Mouse (Mus musculus): Measurements from ENCODE around the gene Etv6. TPM values are rescaled to one million over a fixed set of nuclear protein-coding genes. Genes with fewer than 3 reads are reported as not detected.
A peak's percentile ranks its signal among the peaks of the same experiment; 100 is the strongest.

Etv6 gene
- polyA plus RNA-seq, 1 experiment from 2014 or later, result 13.8 TPM

DNA sequence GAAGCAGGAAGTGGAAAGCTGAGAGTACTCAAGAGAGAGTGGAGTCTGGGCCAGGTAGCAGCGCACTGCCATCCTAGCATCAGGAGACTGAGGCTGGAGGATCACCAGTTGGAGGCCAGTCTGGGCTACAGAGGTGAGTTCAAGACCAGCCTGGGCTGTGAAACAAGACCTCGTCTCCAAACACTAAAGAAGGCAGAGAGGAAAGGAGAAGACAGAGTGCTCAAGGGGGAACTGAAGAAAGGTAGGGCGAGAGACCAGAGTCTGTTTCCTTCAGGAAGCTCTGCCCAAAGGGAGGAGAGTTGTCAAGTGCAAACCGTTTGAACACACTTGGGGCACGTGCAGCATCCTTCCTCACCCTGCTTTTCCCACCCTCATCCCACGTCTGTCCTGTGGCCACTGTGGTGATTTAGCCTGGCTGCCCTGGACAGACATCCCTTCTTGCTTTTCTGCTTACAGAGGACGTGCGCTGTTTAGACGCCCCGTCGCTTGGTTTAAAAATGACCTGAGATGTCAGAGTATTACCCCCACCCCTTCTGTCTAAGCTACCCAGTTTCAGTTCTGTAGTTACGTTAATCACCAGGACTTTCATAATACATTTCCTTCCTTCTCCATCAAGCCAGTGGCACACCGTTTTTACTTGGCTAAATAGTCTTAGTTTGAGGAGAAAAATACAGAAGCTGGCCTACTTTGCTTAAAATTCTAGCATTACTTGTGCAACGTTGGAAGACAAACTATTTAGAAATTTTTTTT is 79.9 kb downstream of the Etv6 start:
- H3K9ac ChIP-seq, result no peak overlapping the region
- 0 out of 2 replicates have a peak, but pooled peaks cover 3% of the 10 kb centered on the region for H3K36me3 ChIP-seq
- no peak overlapping the region for H3K4me3 ChIP-seq (replicated peaks)
- no peak overlapping the region for H3K27ac ChIP-seq
- ATAC-seq (ENCODE audit: insufficient read depth, low FRiP score, low read depth), result no peak
- H3K4me1 ChIP-seq, result peaks cover 25% of the 10 kb centered on the region
- H3K9me3 ChIP-seq, result no peaks in the 10 kb centered on the region
- H3K27me3 ChIP-seq (replicated peaks), result no peaks in the 10 kb centered on the region
- no peak overlapping the region for H3K4me2 ChIP-seq
- 69% methylated on average over 14 of the region's 14 CpGs for WGBS

DNA sequence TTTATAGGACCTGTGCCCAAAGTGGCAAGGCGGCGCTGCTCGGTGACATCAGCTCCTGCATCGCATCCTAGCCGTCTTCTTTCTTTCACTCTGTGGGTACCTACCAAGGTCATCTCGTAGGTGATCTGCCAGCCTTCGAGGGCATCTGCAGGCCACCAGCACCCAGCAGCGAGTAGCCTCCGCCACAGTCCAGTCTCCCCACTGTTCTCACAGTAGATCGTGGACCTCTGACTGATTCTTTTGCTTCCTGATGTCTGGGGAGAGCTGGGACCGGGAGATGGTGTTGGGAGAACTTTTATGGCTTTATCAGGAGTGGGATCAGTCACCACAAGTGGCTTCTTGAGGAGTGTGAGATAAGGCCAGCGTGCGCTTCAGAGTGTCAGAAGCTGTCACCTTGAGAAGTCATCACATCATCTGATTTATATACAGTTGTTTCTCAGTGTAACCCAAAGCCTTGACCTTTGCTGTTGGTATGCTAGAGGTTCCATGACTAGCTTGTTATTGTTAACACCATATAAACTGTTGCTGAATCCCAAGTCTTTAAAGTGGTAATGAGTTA is 82.0 kb downstream of the Etv6 start:
- Histone ChIP-seq H3K27me3 (replicated peaks) (no peaks in the 10 kb centered on the region), H3K4me1 (peaks cover 26% of the 10 kb centered on the region), H3K9me3 (no peaks in the 10 kb centered on the region), H3K9ac (no peak overlapping the region), H3K4me2 (no peak overlapping the region), H3K4me3 (replicated peaks) (no peak overlapping the region), H3K36me3 (0 out of 2 replicates have a peak, but pooled peaks cover 3% of the 10 kb centered on the region), H3K27ac (no peak overlapping the region)
- WGBS, result 72% methylated on average over 13 of the region's 13 CpGs
- no peak for ATAC-seq (ENCODE audit: insufficient read depth, low FRiP score, low read depth)

DNA sequence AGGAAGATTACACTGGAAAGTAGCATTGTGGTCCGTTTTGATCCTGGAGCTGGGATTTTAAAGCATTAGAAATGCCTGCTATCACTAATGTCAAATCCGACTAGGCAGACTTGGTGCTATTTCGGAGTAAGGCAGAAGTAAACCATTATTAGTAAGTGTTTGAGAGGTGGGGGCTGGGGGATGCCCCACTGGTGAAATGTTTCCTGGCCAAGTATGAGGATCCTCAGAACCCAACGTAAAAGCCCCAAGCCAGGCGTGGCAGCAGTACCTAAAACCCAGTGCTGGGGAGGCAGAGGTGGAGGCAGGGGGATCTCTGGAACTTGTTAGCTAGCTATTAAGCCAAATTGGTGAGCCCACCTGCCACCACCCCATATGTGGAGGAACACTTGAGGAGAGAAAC is 83.0 kb downstream of the Etv6 start:
- no peaks in the 10 kb centered on the region for H3K9me3 ChIP-seq
- H3K27ac ChIP-seq, result no peak overlapping the region
- ATAC-seq (ENCODE audit: insufficient read depth, low FRiP score, low read depth), result no peak
- H3K27me3 ChIP-seq (replicated peaks), result no peaks in the 10 kb centered on the region
- no peak overlapping the region for H3K9ac ChIP-seq
- peaks cover 23% of the 10 kb centered on the region for H3K4me1 ChIP-seq
- 0 out of 2 replicates have a peak, but pooled peaks cover 3% of the 10 kb centered on the region for H3K36me3 ChIP-seq
- no peak overlapping the region for H3K4me3 ChIP-seq (replicated peaks)
- WGBS, result 71% methylated on average over 5 of the region's 5 CpGs
- no peak overlapping the region for H3K4me2 ChIP-seq

DNA sequence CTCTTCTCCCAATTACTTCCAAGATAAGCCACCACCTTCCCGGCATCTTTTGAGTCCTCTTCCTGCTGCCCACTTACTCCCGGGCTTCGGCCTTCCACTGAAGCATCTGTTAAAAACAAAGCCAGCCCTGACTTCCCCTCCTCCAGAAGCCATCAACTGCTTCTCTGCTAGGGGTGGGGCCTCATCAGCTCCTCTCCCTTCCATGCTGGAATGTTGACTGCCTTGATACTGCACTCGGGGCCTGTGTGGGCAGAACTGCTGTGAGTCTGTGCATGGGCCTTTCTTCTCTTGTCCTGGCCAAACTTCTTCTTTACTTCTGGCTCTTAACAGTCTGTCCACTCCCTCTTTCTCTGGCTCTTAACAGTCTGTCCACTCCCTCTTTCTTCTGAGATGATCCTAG is 83.6 kb downstream of the Etv6 start:
- WGBS, result 7% methylated on average over 4 of the region's 4 CpGs
- Histone ChIP-seq H3K9me3 (no peaks in the 10 kb centered on the region), H3K27me3 (replicated peaks) (no peaks in the 10 kb centered on the region), H3K27ac (no peak overlapping the region), H3K9ac (no peak overlapping the region), H3K4me1 (peaks cover 20% of the 10 kb centered on the region), H3K4me3 (replicated peaks) (no peak overlapping the region), H3K36me3 (0 out of 2 replicates have a peak, but pooled peaks cover 3% of the 10 kb centered on the region), H3K4me2 (no peak overlapping the region)
- peak; percentile 64; the same call in 1 of the 2 replicates for ATAC-seq (ENCODE audit: insufficient read depth, low FRiP score, low read depth)

DNA sequence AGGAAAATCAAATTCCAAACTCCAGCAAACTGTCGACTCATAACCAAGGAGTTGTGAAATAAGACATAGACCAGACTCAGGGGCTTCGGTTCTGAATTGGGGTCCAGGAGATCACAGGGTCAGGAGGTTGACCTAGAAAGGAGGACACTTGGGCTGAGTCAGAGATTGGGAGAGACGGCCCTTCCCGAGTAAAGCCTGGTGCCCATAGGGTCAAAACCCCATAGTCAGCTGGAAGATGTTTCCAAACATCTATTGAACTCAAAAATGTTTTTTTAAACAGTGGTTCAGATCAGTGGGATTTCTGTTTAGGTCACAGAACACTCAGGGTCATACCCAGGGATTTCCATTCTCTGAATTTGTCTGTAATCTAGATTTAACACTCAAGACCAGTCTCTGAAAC is 84.7 kb downstream of the Etv6 start:
- Histone ChIP-seq H3K9me3 (no peaks in the 10 kb centered on the region), H3K36me3 (0 out of 2 replicates have a peak, but pooled peaks cover 3% of the 10 kb centered on the region), H3K9ac (no peak overlapping the region), H3K4me2 (no peak overlapping the region), H3K27ac (0 out of 2 replicates have a peak overlapping the region, but pooled peaks have one; percentile 45), H3K4me1 (peaks cover 20% of the 10 kb centered on the region), H3K4me3 (replicated peaks) (no peak overlapping the region), H3K27me3 (replicated peaks) (no peaks in the 10 kb centered on the region)
- no peak for ATAC-seq (ENCODE audit: insufficient read depth, low FRiP score, low read depth)
- 57% methylated on average over 4 of the region's 4 CpGs for WGBS

DNA sequence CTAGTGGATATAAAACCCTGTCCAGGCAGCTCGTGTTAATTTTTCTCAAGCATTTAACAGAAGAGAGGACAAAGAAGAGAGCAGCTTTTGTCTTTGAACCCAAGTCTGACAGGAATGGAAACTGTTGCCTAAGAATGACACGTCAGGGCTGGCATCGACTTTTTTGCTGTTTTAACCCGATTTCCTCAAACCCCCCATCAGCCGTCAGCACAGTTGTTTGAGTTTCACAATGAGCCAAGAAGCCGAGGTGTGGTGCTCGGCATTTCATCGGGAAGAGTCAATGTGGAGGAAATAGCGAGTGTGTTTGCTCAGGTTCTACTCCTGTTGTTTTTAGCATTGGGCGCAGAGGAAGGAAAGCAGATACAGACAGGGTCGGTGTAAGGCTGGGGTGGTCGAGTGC is 85.2 kb downstream of the Etv6 start:
- H3K9ac ChIP-seq, result no peak overlapping the region
- 59% methylated on average over 12 of the region's 12 CpGs for WGBS
- no peak overlapping the region for H3K4me2 ChIP-seq
- 0 out of 2 replicates have a peak, but pooled peaks cover 3% of the 10 kb centered on the region for H3K36me3 ChIP-seq
- peaks cover 20% of the 10 kb centered on the region for H3K4me1 ChIP-seq
- no peaks in the 10 kb centered on the region for H3K27me3 ChIP-seq (replicated peaks)
- H3K9me3 ChIP-seq, result no peaks in the 10 kb centered on the region
- H3K27ac ChIP-seq, result peak overlapping the region; percentile 45; the same call in 1 of the 2 replicates
- H3K4me3 ChIP-seq (replicated peaks), result no peak overlapping the region
- ATAC-seq (ENCODE audit: insufficient read depth, low FRiP score, low read depth), result peak; percentile 25; the same call in 1 of the 2 replicates

DNA sequence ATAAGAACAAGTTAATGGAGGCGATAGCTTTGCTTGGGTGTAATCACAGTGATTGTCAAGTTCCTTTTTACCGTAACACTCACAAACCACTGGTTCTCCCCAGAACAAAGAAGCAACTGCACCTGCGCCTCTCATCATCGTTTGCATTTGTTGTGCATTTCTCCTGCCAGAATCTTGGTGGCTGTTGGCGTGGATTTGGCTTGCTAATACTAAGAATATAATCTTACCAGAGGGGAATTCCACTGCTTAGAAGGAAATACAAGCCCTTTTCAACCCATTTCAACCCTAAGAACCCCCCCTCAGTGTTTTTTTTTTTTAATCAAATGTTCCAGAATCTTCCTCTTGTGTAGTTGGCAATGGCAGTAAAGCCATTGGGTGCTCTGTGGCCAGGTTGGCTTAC is 87.4 kb downstream of the Etv6 start:
- Histone ChIP-seq H3K9ac (no peak overlapping the region), H3K4me2 (no peak overlapping the region), H3K4me1 (peaks cover 20% of the 10 kb centered on the region), H3K4me3 (replicated peaks) (no peak overlapping the region), H3K9me3 (no peaks in the 10 kb centered on the region), H3K36me3 (no peaks in the 10 kb centered on the region), H3K27me3 (replicated peaks) (no peaks in the 10 kb centered on the region), H3K27ac (no peak overlapping the region)
- ATAC-seq (ENCODE audit: insufficient read depth, low FRiP score, low read depth), result no peak
- whole genome bisulfite sequencing, result 82% methylated on average over 5 of the region's 5 CpGs

DNA sequence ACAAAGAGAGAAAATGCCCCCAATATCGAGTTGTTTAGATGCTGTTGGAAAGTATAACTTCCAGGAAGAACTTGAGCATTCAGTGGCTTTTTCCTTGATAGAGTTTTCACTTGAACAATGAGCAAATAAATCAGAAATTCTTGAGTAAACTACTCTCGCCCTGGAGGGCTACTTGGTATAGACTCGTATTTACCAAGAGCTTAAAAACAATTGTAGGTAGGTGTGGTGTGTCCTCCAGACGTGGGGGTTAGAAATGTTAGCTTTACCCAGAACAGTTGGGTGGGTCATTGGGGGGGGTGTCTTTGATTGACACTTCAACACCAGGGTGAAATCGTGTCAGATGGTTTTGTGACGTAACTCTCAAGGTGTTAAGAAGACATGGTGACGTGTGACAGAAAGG is 88.0 kb downstream of the Etv6 start:
- no peak overlapping the region for H3K4me2 ChIP-seq
- H3K27ac ChIP-seq, result no peak overlapping the region
- peaks cover 17% of the 10 kb centered on the region for H3K4me1 ChIP-seq
- no peak overlapping the region for H3K9ac ChIP-seq
- 72% methylated on average over 7 of the region's 7 CpGs for WGBS
- H3K4me3 ChIP-seq (replicated peaks), result no peak overlapping the region
- H3K36me3 ChIP-seq, result 0 out of 2 replicates have a peak, but pooled peaks cover under 1% of the 10 kb centered on the region
- H3K27me3 ChIP-seq (replicated peaks), result no peaks in the 10 kb centered on the region
- H3K9me3 ChIP-seq, result no peaks in the 10 kb centered on the region
- ATAC-seq (ENCODE audit: insufficient read depth, low FRiP score, low read depth), result no peak

DNA sequence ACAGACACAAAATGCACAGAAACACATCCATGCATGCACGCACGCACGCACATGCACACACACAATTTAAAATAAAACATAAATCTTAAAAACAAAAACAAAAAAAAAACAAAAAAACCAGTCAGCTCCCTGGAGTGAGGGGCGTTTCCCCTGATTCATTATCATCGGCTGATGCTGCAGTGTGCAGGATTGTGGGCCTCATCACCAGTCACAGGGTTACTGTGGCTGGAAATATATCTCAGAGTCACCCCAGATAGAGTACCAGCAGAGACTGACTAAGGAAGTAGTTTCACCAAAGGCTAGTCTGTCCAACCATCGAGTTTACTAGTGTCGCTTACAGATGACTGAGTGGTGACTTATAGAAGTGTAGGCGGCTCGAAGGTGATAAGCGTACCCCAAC is 88.8 kb downstream of the Etv6 start:
- 91% methylated on average over 10 of the region's 10 CpGs for WGBS
- Histone ChIP-seq H3K27me3 (replicated peaks) (no peaks in the 10 kb centered on the region), H3K4me1 (peaks cover 11% of the 10 kb centered on the region; the same call in 1 of the 2 replicates), H3K9me3 (no peaks in the 10 kb centered on the region), H3K36me3 (0 out of 2 replicates have a peak, but pooled peaks cover 4% of the 10 kb centered on the region), H3K27ac (no peak overlapping the region), H3K9ac (no peak overlapping the region), H3K4me2 (no peak overlapping the region), H3K4me3 (replicated peaks) (no peak overlapping the region)
- ATAC-seq (ENCODE audit: insufficient read depth, low FRiP score, low read depth), result no peak

DNA sequence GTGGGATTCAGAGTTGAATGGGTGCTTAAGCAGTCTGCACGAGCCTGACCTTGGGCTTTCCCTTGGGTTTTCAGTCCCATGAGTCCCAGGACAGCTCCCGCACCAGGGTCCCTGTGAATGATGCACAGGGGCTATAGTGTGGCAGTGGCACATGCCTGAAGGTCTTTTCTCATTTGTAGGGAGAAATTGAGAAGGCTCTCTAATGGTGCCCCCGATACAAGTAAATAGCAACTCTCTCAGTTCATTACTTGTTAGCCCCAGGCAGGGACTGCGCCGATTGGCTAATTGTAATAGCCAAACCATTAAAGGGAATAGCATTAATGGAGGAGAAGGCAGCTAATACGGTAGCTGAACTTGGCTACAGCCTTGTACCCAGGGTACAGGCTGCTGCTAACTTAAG is 92.5 kb downstream of the Etv6 start:
- no peaks in the 10 kb centered on the region for H3K27me3 ChIP-seq (replicated peaks)
- H3K9me3 ChIP-seq, result no peaks in the 10 kb centered on the region
- 90% methylated on average over 6 of the region's 6 CpGs for WGBS
- H3K4me1 ChIP-seq, result no peaks in the 10 kb centered on the region
- ATAC-seq (ENCODE audit: insufficient read depth, low FRiP score, low read depth), result no peak
- no peak overlapping the region for H3K9ac ChIP-seq
- H3K36me3 ChIP-seq, result peaks cover 7% of the 10 kb centered on the region; the same call in 1 of the 2 replicates
- H3K4me2 ChIP-seq, result no peak overlapping the region
- H3K4me3 ChIP-seq (replicated peaks), result no peak overlapping the region
- H3K27ac ChIP-seq, result no peak overlapping the region

DNA sequence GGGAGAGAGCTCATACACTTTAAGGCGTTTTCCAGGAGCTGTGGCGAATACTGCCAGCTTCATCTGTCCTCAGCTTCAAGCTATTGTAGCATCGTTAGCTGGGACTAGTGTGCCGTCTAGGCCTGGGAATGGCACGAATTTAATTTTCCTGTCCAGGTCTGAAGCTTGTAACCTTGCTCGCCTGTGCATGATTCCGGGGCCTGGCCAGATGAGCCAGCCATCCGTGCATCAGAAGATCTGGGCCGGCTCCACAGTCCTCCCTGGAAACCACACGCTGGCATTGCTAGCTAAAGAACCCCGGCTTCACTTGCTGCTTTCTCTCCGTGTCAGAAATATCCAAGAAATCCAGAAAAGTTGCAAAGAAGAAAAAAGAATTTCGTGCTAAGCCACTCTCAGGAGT is 93.1 kb downstream of the Etv6 start:
- Histone ChIP-seq H3K4me2 (no peak overlapping the region), H3K9ac (no peak overlapping the region), H3K36me3 (peaks cover 7% of the 10 kb centered on the region; the same call in 1 of the 2 replicates), H3K9me3 (no peaks in the 10 kb centered on the region), H3K27ac (no peak overlapping the region), H3K27me3 (replicated peaks) (no peaks in the 10 kb centered on the region), H3K4me3 (replicated peaks) (no peak overlapping the region), H3K4me1 (no peaks in the 10 kb centered on the region)
- WGBS, result 93% methylated on average over 13 of the region's 13 CpGs
- ATAC-seq (ENCODE audit: insufficient read depth, low FRiP score, low read depth), result no peak

DNA sequence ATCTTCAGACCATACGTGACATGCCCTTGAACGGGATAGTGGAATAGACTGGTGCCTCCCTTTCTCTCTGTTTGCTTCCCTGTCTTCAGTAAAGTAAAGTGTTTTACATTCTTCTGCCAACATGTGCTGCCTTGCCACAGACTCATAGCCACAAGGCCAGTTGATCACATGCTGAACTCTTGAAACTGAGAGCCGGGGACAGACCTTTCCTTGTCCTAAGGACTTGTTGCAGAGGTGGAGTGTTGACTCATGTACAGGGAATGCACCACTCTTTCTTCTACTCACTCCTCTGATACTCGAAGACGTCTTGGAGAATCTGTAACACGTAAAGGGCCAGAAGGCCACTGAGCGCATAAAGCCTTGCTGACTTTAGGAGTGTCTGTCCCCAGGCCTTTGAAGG is 94.3 kb downstream of the Etv6 start:
- WGBS, result 87% methylated on average over 7 of the region's 7 CpGs
- ATAC-seq (ENCODE audit: insufficient read depth, low FRiP score, low read depth), result no peak
- Histone ChIP-seq H3K27ac (no peak overlapping the region), H3K4me2 (no peak overlapping the region), H3K36me3 (peaks cover 7% of the 10 kb centered on the region; the same call in 1 of the 2 replicates), H3K9ac (no peak overlapping the region), H3K9me3 (no peaks in the 10 kb centered on the region), H3K4me1 (no peaks in the 10 kb centered on the region), H3K4me3 (replicated peaks) (no peak overlapping the region), H3K27me3 (replicated peaks) (no peaks in the 10 kb centered on the region)
